ENCODE assay signal across 8 mouse cellular contexts in genomic region chr4:156235808-156236533, GRCm38 (mm10). TPM values are rescaled to one million over a fixed set of nuclear protein-coding genes. Genes with fewer than 3 reads are reported as not detected.
DNase-seq lines count a peak whose midpoint lies in the region; ATAC-seq and TF ChIP-seq lines count a peak whose summit lies in the region.

Gene Noc2l, plus strand, starts transcription at chr4:156236010.

- under 1% methylated on average over 89 of the region's 90 CpGs for WGBS in forebrain, embryonic 10.5 days
- WGBS in heart, embryonic 15.5 days = under 1% methylated on average over 73 of the region's 90 CpGs
- under 1% methylated on average over 77 of the region's 90 CpGs for WGBS in liver, embryonic 14.5 days (ENCODE audit: insufficient replicate concordance)
- WGBS in neural tube, embryonic 11.5 days = under 1% methylated on average over 89 of the region's 90 CpGs
- WGBS in stomach, postnatal 0 days = under 1% methylated on average over 87 of the region's 90 CpGs

- peak within 1 kb of the TSS; percentile 77 for H3K9ac ChIP-seq in heart, embryonic 15.5 days
- peak within 1 kb of the TSS; percentile 92 for H3K9ac ChIP-seq in liver, embryonic 14.5 days (replicated peaks)
- peak within 1 kb of the TSS; percentile 82 for H3K9ac ChIP-seq in neural tube, embryonic 11.5 days (ENCODE audit: low read length)
- peak within 1 kb of the TSS; percentile 70 for H3K9ac ChIP-seq in stomach, postnatal 0 days (ENCODE audit: low read length)

- H3K4me2 ChIP-seq in heart, embryonic 15.5 days = peak within 1 kb of the TSS; percentile 98
- H3K4me2 ChIP-seq in liver, embryonic 14.5 days (ENCODE audit: low read depth) = peak within 1 kb of the TSS; percentile 95
- H3K4me2 ChIP-seq in neural tube, embryonic 11.5 days (ENCODE audit: low read depth) = peak within 1 kb of the TSS; percentile 52
- peak within 1 kb of the TSS; percentile 96 for H3K4me2 ChIP-seq in stomach, postnatal 0 days (replicated peaks; ENCODE audit: low read depth)

- peak within 1 kb of the TSS; percentile 45 for H3K27ac ChIP-seq in brown adipose tissue, adult 24 weeks (replicated peaks; ENCODE audit: low read depth, low read length)
- peak within 1 kb of the TSS; percentile 93 for H3K27ac ChIP-seq in forebrain, embryonic 10.5 days
- peak within 1 kb of the TSS; percentile 92 for H3K27ac ChIP-seq in heart, embryonic 15.5 days
- peak within 1 kb of the TSS; percentile 88 for H3K27ac ChIP-seq in liver, embryonic 14.5 days
- H3K27ac ChIP-seq in neural tube, embryonic 11.5 days (ENCODE audit: low read depth, low read length) = peak within 1 kb of the TSS; percentile 80
- H3K27ac ChIP-seq in stomach, postnatal 0 days (replicated peaks) = peak within 1 kb of the TSS; percentile 93

- no peak for TF ChIP-seq EP300 in liver, embryonic 14.5 days (IDR thresholded peaks at IDR 0.05; ENCODE audit: low read depth)
- no peak for TF ChIP-seq EP300 in stomach, postnatal 0 days (optimal IDR thresholded peaks at IDR 0.05)

- no peaks in the 10 kb centered on the region for H3K27me3 ChIP-seq in forebrain, embryonic 10.5 days (ENCODE audit: poor library complexity, severe bottlenecking)
- no peaks in the 10 kb centered on the region for H3K27me3 ChIP-seq in heart, embryonic 15.5 days
- H3K27me3 ChIP-seq in liver, embryonic 14.5 days (ENCODE audit: control insufficient read depth, insufficient read depth, low read length) = no peaks in the 10 kb centered on the region
- no peaks in the 10 kb centered on the region for H3K27me3 ChIP-seq in neural tube, embryonic 11.5 days (ENCODE audit: control insufficient read depth, insufficient read depth, low read length)
- H3K27me3 ChIP-seq in stomach, postnatal 0 days (ENCODE audit: control insufficient read depth, insufficient read depth, low read length) = no peaks in the 10 kb centered on the region

- DNase-seq in CD4-positive, CD25-positive, alpha-beta regulatory T cell, adult 2 months (ENCODE audit: low read depth, low spot score) = peak; percentile 96
- peak; percentile 95 for DNase-seq in forebrain, embryonic 10.5 days (ENCODE audit: extremely low spot score, low spot score)
- DNase-seq in kidney, postnatal 25 days = peak; percentile 93 to 96
- DNase-seq in liver, embryonic 14.5 days (ENCODE audit: low read depth in 3 of 3, low spot score in 3 of 3) = peak; percentile 82 to 85 (median 83)
- DNase-seq in neural tube, embryonic 11.5 days (ENCODE audit: low spot score) = peak; percentile 97
- DNase-seq in stomach, postnatal 0 days (ENCODE audit: low spot score) = peak; percentile 96

- TF ChIP-seq CTCF in liver, embryonic 14.5 days (IDR thresholded peaks at IDR 0.05; ENCODE audit: low read depth) = no peak
- TF ChIP-seq CTCF in stomach, postnatal 0 days (IDR thresholded peaks at IDR 0.05; ENCODE audit: low read depth) = 0 out of 2 replicates have a peak, but pooled peaks have one; percentile 12

- peaks cover 67% of the 10 kb centered on the region for H3K36me3 ChIP-seq in forebrain, embryonic 10.5 days (replicated peaks)
- peaks cover 54% of the 10 kb centered on the region for H3K36me3 ChIP-seq in heart, embryonic 15.5 days
- peaks cover 43% of the 10 kb centered on the region for H3K36me3 ChIP-seq in liver, embryonic 14.5 days (replicated peaks; ENCODE audit: control insufficient read depth, insufficient read depth, low read depth)
- H3K36me3 ChIP-seq in neural tube, embryonic 11.5 days (ENCODE audit: control insufficient read depth, insufficient read depth, low read length) = peaks cover 27% of the 10 kb centered on the region
- H3K36me3 ChIP-seq in stomach, postnatal 0 days (ENCODE audit: control insufficient read depth, insufficient read depth, low read length) = peaks cover 15% of the 10 kb centered on the region

- peaks cover 2% of the 10 kb centered on the region; the same call in 1 of the 2 replicates for H3K4me1 ChIP-seq in brown adipose tissue, adult 24 weeks (ENCODE audit: control insufficient read depth, insufficient read depth, insufficient read length, low read length)
- H3K4me1 ChIP-seq in forebrain, embryonic 10.5 days = peaks cover 28% of the 10 kb centered on the region
- H3K4me1 ChIP-seq in heart, embryonic 15.5 days (replicated peaks) = peaks cover 20% of the 10 kb centered on the region
- H3K4me1 ChIP-seq in liver, embryonic 14.5 days (replicated peaks; ENCODE audit: control insufficient read depth in 2 of 2, insufficient read depth in 2 of 2, low read length in 1 of 2) = peaks cover 4 to 7% of the 10 kb centered on the region in 2 experiments; a peak in 2 of 4 replicates
- peaks cover 11% of the 10 kb centered on the region; the same call in 1 of the 2 replicates for H3K4me1 ChIP-seq in neural tube, embryonic 11.5 days (ENCODE audit: control insufficient read depth, insufficient read depth, low read length)
- H3K4me1 ChIP-seq in stomach, postnatal 0 days (replicated peaks; ENCODE audit: control insufficient read depth, insufficient read depth) = no peaks in the 10 kb centered on the region; the same call in 1 of the 2 replicates

- peak; percentile 86 for ATAC-seq in heart, embryonic 15.5 days (replicated peaks; ENCODE audit: insufficient number of reproducible peaks, insufficient read depth, low FRiP score, low read depth)
- peak; percentile 87 for ATAC-seq in liver, embryonic 14.5 days (ENCODE audit: insufficient read depth)
- peak; percentile 76 for ATAC-seq in neural tube, embryonic 11.5 days (ENCODE audit: insufficient read depth, low FRiP score, low TSS enrichment)
- ATAC-seq in stomach, postnatal 0 days (ENCODE audit: low FRiP score, low TSS enrichment) = peak; percentile 93

- H3K4me3 ChIP-seq in brown adipose tissue, adult 24 weeks (ENCODE audit: insufficient read depth, low read depth, low read length) = peak within 1 kb of the TSS; percentile 96
- peak within 1 kb of the TSS; percentile 93 for H3K4me3 ChIP-seq in forebrain, embryonic 10.5 days
- peak within 1 kb of the TSS; percentile 94 for H3K4me3 ChIP-seq in heart, embryonic 15.5 days
- H3K4me3 ChIP-seq in liver, embryonic 14.5 days (ENCODE audit: insufficient read depth in 1 of 2, low read depth in 2 of 2, low read length in 2 of 2) = peak within 1 kb of the TSS; percentile 86 to 99
- peak within 1 kb of the TSS; percentile 79 for H3K4me3 ChIP-seq in neural tube, embryonic 11.5 days (ENCODE audit: low read depth, low read length)
- peak within 1 kb of the TSS; percentile 87 for H3K4me3 ChIP-seq in stomach, postnatal 0 days (ENCODE audit: low read depth, low read length)

- H3K9me3 ChIP-seq in forebrain, embryonic 10.5 days = no peaks in the 10 kb centered on the region
- H3K9me3 ChIP-seq in heart, embryonic 15.5 days (replicated peaks) = no peaks in the 10 kb centered on the region
- no peaks in the 10 kb centered on the region for H3K9me3 ChIP-seq in liver, embryonic 14.5 days (ENCODE audit: control insufficient read depth, low read length)
- H3K9me3 ChIP-seq in neural tube, embryonic 11.5 days (ENCODE audit: control insufficient read depth, low read length) = no peaks in the 10 kb centered on the region
- H3K9me3 ChIP-seq in stomach, postnatal 0 days (ENCODE audit: control insufficient read depth, low read length) = no peaks in the 10 kb centered on the region

RNA-seq across cellular contexts. Expression of gene Noc2l, which starts in this region (rescaled TPM):
- polyA plus RNA-seq in brown adipose tissue, adult 24 weeks (2012; ENCODE audit: insufficient read depth, insufficient read length, missing spikeins) = 13.8 and 14.6 TPM in 2 replicates
- 122 and 124 TPM in 2 replicates for polyA plus RNA-seq in forebrain, embryonic 10.5 days (2016; fragmentation: Nextera tagmentation; extraction: Ambion mirVana)
- 29.1 and 46.4 TPM in 2 replicates for polyA plus RNA-seq in heart, embryonic 15.5 days (2015; fragmentation: Nextera tagmentation; extraction: Ambion mirVana)
- 62.7 and 68.0 TPM in 2 replicates for polyA plus RNA-seq in liver, embryonic 14.5 days (2012; rRNA removed)
- 40.2 and 50.7 TPM in 2 replicates for polyA plus RNA-seq in liver, embryonic 14.5 days (2014; fragmentation: Nextera tagmentation; extraction: Ambion mirVana)
- 75.3 and 77.4 TPM in 2 replicates for polyA plus RNA-seq in neural tube, embryonic 11.5 days (2014; fragmentation: Nextera tagmentation; extraction: Ambion mirVana)
- 30.2 and 30.6 TPM in 2 replicates for polyA plus RNA-seq in stomach, postnatal 0 days (2015; fragmentation: Nextera tagmentation; extraction: Ambion mirVana)

Comparison
In these comparisons a context has a peak if more than half of its experiments do, and no peak if none do; other contexts are left out.
1. Peak in every context shown above with its lines: DNase-seq, ATAC-seq, H3K4me3 ChIP-seq and H3K27ac ChIP-seq.